Mouse (Mus musculus) right cerebral cortex, postnatal 4 days (tissue): ENCODE results near the gene Ilf3.

Experiments
- DNase-seq: peaks from one replicate; pipeline ENCODE4 v3.0.0-alpha.2; 2022

Gene Ilf3

DNA sequence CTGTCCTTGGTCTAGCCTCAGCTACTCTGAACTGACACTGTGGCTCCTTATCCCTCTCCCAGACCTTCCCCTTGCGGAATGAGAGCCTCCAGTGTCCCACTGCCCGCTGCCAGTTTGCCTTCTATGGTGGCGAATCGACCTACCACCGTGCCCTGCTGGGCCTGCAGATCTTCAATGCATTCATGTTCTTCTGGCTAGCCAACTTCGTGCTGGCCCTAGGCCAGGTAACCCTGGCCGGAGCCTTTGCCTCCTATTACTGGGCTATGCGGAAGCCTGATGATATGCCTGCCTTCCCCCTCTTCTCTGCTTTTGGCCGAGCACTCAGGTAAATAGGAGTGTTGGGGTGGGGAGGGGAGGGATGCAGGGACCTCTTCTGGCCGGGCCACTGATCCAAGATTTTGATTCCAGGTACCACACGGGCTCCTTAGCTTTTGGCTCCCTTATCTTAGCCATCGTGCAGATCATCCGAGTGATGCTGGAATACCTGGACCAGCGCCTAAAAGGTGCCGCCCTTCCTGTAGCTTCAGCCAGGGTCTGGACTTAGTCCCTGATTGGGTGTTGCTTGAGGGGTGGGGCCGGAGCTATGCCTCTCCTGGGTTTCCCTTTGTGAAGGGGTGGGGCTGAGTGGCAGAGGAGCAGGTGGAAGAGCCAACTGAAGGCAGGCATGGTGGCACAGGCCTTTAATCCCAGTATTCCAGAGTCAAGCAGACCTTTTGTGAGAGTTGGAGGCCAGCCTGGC, 20.9 kb upstream of the Ilf3 start:
- DNase-seq: no peak

DNA sequence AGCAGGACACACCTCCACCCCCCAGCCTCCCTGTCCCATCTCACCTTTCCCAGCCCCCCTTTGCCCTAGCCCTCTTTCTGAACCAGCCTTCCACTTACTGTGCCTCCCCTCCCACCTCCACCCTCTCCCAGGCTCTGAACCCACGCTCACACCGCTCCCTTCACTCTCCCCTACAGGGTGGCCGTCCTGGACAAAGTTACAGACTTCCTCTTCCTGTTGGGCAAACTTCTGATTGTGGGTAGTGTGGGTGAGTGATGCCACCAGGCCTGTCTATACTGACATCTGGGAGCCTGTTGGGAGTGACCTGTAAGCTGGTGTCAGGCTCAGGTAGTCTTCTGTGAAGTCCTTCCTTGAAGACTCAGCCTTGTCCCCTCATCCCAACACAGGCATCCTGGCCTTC, 19.5 kb upstream of the Ilf3 start:
- DNase-seq: no peak

DNA sequence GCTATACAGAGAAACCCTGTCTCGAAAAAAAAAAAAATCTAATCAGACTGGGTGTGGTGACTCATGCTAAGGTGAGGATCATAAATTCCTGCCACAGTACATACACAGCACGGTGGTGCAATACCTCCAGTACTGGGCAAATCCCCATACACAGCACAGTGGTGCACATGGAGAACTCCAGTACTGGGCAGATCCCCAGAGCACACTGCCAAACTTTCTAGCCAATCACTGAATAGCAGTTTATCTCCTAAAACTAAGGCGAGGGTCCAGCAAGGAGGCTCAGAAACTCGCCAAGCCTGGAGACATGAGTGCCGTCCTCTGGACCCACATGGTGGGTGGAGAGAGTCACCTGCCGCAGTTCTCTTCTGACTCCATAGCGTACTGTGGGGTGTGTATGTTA, 16.5 kb upstream of the Ilf3 start:
- no peak for DNase-seq

DNA sequence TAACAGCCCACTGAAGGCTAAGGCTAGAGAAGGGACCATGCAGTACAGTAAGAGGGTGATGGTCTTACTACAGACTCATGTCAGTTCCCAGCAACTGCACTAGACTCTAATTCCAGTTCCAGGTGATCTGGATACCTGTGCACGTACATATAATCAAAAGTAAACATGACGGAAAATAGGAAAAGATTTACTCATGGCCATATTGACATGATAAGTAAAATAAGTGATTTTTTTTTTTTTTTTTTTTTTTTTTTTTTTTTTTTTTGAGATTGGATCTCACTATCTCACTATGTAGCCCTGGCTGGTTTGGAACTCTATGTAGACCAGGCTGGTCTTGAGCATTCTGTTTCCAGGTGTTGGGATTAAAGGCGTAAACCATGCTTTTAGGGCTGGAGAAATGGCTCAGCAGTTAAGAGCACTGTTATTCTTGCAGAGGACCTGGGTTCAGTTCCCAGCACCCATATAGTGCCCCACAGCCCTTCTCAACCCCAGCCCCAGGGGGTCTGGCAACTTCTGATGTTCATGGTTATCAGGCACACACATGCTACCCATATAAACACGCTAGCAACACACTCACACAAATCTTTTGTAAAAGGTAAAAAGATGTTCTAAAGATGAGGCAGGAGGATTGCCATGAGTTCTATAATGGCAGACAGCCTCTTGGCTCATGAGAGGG, 15.8 kb upstream of the Ilf3 start:
- DNase-seq: no peak

DNA sequence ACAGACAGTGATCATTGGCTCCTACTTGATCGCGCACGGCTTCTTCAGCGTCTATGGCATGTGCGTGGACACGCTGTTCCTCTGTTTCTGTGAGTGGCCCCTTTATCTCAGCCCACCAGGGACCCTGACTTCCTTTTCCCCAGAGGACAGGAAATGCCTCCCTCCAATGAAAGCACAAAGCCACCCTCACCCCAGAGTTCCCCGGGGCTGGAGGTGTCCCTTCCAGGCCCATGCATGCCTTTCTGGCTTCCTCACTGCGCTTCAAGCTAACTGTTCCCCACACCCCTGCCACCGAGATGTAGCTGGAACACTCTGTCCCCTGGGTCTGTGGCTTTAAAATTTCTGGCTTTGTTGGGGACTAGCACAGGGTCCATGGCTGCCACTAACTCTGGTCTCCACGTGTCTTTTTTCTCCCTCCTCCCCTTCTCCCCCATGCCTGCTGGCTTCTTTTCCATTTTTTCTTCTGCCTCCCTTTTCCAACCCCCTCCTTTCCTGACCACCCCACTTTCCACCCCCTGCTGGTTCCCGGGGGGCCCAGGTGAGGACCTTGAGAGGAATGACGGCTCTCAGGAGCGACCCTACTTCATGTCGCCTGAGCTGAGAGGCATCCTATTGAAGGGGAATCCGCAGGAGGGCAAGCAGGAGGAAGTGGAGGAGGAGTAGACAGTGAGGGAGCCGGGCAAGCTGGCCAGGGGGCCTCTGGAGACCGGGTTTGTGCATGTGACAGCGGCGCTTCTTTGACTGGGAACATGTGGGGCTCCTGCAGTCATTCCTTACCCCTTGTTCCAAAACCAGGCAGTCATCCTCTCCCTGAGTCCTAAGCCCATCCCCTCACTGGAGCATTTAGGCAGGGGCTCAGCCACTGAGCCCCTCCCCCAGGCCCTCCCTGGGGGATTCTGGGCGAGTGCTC, 15.0 kb upstream of the Ilf3 start:
- no peak for DNase-seq

DNA sequence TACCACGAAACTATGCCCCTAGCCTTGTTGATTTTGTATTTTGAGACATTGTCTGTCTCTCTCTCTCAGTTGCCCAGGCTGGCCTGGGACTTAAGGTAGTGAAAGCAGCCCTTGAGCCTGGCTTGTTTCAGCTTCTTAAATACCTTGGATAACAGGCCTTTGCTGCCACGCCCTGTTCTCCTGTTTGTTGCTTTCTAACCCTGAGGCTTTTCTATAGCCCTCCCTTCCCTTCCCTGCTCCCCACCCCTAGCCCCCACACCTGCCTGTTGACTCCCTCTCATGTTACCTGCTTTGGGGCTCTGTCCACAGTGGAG, 14.3 kb upstream of the Ilf3 start:
- DNase-seq: no peak

DNA sequence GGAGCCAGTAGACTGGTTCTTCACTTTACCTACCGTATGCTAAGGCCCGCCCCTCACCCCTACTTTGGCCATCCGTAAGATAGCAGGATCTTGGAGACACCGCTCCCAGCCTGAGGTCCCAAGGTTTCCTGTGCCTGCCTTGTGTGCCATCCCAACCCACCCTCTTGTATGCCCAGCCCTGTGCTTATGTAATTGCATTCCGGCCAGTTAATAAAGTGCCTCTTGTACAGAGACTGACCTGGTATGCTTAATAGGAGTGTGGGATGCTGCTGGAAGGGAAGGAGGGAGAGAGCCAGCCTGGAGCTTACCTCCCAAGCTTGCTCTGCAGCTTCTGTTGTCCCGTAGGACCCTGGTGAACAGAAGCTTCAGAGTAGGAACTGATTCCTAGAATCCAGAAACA, 12.9 kb upstream of the Ilf3 start:
- no peak for DNase-seq

DNA sequence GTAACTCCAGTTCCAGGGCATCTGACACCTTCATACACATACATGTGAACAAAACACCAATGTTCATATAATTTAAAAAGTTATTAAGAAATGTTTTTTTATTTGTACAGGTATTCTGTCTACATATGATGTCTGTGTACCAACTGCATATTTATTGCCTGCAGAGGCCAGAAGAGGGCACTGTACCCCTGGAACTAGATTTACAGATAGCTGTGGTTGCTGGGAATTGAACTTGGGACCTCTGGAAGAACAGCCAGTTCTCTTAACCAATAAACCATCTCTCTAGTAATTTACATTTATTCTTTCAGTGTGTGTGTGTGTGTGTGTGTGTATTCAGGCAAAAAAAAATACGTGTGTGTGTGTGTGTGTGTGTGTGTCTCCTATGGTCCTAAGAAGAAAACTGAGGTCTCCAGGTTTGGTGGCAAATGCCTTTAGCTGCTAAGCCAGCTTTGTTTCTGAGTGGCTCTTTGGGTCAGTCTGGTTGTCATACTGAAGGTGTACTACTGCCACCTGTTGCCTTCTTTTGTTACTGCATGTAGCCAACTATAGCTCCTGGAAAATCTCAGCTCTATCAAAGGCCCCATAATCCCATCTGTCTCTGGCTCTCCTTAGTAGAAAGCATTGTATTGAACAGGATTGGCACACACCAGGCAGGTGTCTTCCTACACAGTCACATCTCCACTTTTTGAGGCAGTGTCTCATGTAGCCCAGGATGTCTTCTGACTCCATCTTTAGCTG, 10.5 kb upstream of the Ilf3 start:
- peak; percentile 60 for DNase-seq

DNA sequence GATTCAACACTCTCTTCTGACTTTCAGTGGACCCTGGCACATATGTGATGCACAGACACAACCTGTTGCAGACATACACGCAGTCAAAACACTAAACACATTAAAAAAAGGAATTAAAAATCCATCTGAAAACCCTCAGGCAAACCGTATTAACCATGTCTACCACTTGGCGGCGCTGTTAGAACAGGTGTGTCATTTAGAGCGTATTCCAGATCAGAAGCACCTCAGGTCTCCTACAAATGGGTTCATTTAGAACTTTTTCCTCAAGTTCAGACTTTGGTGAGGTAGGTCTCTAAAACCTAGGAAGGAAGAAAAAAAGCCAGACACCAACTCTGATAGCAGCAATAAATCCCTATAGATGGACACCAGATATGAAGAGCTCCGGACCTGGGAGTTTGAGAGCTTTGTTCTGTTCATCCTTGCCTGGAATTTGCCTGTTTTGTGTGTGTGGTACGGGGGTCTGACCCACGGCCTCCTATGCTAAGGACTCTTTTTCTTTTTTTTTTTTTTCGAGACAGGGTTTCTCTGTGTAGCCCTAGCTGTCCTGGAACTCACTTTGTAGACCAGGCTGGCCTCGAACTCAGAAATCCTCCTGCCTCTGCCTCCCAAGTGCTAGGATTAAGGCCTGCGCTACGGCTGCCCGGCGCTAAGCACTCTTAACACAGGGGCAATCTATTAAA, 990 bp upstream of the Ilf3 start:
- DNase-seq: peak; percentile 69

DNA sequence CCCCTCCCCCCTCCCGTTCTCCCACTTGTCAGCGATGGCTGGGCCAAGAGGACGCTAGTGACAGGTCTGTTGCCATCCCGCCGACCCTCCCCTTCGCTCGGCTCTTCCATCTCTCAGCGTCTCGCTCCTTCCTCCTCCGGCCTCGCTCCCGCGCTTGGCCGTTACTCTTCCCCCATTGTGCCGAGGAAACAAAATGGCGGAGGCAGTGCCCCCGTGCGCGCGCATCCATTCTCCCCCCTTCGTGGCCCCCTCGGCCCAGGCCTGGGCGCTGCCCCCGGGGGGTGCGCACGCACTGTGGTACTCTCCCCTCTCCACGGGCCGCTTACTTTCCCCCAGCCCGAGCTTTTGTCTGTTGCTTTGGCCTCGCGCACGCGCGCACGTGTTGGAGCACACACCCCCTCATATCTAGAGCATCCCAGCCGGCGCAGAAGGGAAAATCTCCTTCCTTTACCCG, 487 bp downstream of the Ilf3 start:
- DNase-seq: peak; percentile 79

DNA sequence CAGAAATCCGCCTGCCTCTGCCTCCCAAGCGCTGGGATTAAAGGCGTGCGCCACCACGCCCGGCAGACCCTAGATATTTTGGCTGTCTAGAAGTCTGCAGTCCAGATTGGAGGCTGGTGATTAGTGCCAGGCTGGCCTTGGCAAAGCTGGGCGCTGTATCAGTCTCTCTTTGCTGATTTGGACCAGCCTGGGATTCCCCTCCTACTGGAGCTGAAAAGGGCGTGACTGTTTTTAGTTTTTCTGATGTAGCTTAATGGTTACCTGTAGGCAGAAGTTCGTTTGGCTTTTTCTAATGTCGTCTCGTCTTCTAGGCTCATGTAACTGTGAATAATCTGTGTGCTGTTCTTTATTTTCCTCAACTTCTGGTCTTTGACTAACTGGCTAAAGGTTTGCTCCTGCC, 1.4 kb downstream of the Ilf3 start:
- no peak for DNase-seq

DNA sequence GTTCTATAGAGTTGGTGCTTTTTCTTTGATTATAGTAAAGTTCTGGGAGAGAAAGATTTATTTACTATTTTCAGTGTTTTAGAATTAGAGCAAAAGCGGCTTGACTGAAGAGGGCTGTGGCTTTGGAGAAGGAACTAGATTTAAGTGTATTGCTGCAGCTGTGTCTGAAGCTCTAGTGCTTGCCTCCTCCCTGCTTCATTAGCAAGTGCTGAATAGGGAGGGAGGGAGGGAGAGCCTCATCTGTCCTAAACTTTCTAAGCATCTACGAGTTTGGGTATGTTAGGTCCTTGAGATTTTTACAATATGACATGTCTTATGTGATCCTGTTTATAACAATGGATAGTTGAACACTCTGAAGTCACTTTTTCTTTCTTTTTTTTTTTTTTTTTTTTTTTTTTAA, 3.2 kb downstream of the Ilf3 start:
- DNase-seq: no peak

DNA sequence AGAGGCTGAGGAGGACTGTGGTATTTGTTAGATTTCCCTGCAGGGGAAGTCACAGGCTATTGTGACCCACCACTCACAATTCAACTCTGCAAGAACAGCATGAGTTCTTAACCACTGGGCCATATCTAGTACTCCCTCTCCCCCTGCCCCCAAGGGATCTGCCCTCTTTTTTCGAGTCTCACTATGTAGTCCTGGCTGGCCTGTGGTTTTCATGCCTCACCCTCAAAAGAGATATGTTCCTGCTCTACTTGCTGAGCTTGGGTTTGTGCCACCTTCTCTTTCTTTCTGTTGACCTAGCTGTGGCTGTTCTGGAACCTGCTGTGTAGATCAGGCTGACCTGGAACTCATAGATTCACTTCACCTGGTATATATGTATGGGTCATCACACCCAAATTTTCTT, 4.8 kb downstream of the Ilf3 start:
- DNase-seq: no peak

DNA sequence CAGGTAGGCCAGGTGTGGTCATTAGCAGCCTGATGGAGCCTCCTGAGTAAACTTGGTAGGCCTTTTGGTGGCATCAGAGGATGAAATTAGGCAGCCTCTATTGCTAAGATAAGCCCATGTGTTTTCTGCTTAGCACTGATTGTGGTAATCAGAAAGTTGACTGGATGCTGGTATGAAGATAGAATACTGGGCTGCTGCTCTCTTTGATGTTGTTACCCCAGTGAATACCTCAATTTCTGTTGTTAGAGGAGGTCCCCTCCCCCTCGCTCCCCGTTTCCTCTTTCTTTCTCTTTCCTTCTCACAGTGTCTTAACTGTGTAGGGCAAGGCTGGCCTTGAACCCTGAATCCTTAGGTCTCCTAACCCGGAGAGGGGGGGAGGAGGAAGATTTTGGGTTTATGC, 11.5 kb downstream of the Ilf3 start:
- no peak for DNase-seq

DNA sequence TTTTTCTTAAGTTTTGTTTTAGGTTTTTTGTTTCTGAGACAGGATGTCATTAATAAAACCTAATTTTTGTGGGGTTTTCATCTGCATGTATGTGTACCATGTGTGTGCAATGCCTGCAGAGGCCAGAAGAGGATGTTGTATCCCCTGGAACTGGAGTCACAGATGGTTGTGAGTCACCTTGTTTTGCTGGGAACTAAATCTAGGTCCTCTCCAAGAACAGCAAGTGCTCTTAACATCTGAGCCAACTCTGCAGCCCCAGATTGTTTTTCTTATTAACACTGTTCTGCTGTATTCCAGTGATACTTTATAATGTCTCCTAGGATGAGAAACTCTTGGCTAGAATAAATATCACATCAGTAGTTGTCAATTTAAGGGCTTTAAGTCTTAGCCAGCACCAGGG, 13.2 kb downstream of the Ilf3 start:
- DNase-seq: no peak

DNA sequence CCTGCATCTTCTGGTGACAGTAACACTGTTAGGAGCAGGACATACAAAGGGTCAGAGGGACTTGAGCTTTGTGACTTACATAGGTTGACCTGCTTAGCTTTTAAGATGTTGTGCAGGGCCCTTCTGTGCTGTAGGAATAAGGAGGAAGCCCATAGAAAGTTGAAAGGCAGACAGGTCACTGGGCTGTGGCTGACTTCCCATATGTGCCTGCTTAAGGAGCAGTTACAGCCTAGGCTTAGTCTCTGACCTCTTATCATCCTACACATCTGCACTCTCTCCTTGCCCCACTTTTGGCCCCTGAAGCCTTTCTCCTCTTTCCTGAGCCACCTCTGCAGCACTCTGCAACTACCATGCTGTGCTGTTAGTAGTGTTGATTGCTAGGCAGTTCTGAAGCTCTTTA, 16.3 kb downstream of the Ilf3 start:
- DNase-seq: no peak

DNA sequence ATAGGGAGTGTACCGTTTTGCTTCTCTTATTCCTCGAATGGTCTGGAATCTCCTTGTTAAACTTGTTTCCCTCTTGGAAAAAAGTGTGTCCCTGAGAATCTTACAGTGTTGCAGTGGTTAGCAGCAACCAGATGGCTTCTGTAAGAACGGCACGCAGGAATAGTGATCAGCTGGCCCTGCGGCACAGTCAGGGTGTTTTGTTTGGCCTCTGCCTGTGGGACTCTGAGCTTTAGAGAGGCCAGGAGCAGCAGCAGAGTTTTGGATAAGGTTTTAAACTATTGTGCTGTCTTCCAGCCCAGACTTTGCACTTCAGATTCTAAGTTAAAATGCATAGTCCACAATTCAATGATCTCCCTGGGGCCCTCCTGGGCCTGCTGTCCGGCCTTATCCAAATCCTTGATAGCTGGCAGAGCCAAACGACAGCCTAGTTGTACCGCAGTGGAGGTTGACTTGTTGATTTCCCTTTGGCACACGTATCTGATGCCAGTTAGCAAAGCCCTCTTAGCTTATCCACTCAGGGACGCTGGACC, 25.0 kb downstream of the Ilf3 start:
- no peak for DNase-seq

DNA sequence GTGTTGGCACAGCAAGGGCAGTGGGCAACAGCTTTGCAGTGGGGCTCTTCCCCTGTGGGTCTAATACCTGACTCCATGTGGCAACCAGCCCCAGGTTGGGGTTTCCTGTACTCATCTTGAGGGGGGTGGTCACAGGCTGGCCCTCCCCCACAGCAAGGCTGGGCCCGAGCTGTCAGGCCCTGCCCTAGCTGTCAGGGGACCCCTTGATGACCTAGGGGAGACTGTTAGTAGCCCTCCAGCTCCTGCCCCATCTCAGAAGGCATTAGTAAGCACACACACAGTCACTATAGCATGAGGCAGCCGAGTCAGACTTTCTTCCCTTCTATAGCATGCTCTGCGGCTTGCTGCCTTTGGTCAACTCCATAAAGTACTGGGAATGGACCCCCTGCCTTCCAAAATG, 28.0 kb downstream of the Ilf3 start:
- DNase-seq: no peak

DNA sequence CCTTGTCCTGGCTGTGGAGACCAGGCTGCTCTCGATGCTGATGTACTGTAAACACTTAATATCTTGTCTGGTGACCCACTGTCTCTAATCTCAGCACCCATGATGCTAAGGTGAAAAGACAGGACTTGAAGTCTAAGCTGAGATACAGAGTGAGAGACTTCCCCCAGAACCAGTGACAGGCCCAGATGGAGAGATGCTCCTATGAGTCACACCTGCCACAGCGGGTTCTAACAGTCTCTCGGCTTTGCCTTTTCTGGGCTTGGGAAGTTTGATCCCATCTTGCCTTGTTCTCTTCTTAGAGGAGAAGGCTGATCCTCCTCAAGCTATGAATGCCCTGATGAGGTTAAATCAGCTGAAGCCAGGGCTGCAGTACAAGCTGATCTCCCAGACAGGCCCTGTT, 29.5 kb downstream of the Ilf3 start:
- no peak for DNase-seq

DNA sequence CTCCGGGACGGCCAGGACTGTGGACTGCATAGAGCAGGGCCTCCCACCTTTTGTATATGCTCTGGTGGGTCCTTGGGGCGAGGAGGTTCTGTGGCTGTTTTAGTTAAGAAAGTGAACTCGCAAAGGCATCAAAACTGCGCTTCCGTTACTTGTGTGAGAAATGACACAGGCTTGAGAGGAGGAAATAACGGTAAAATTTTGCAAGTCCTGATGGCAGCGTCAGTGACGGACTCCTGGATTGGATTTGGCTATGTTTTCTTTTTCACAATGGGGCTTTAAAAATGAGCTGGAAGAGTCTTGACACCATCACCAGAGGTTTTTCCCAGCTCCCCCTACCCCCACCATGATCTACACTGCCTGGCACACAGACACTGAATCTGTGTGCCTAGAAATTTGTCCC, 33.4 kb downstream of the Ilf3 start:
- no peak for DNase-seq

DNA sequence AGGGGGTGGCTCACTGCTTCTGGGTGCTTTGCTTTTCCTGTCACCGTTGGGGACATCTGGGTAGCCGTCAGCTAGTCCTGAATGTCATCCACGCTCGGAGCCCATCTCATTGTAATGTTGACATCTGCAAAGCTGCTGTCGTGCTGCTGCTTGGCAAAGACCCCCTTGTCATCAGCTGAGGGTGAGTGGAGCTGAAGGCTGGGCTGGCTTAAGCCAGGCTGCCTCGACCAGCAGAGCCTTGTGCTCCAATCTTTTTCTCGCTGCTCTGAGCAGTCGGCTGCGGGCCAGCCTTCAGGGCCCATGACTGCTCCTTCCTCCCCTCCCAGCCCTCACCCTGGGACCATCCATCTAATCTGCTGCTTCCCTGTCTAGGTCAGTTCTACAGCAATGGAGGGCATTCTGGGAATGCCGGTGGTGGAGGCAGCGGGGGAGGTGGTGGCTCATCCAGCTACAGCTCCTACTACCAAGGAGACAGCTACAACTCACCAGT, 35.1 kb downstream of the Ilf3 start:
- DNase-seq: no peak

DNA sequence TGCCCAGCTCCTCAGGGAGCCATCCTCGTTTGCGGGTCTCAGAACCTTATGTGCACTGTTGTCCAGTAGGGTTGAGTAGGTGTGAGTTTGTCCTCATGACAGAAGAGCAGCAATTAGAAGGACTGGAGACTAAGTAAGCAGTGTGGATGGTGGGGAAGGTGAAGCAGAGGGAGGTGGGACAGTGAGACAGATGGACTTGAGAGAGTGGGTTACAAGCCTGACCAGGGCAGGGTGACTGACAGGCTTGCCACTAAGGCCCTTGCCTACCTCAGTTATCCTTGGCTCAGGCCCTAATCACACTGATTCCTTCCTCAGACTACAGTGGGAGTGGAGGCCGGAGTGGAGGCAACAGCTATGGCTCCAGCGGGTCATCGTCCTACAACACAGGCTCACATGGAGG, 36.1 kb downstream of the Ilf3 start:
- no peak for DNase-seq
